Mouse (Mus musculus): ENCODE data around the gene Arrb1. TPM values are rescaled to one million over a fixed set of nuclear protein-coding genes. Genes with fewer than 3 reads are reported as not detected.
"Not testable (repeated sequence)": the region's sequence is repeated elsewhere in the genome, so short reads cannot be mapped to it uniquely, and the experiment has no call there.

Arrb1 gene
- total RNA-seq (2021) = 100 to 1,000 TPM; 193 to 197 TPM
- long read RNA-seq, experiment 1, full-length matches to known transcripts = 17 of 88 reads
- long read RNA-seq, experiment 1, partial matches to known transcripts = 5 of 88 reads
- long read RNA-seq, experiment 1, other reads (novel, unspliced or antisense) = 66 of 88 reads
- long read RNA-seq, experiment 2, full-length matches to known transcripts = 13 of 71 reads
- long read RNA-seq, experiment 2, partial matches to known transcripts = 0 of 71 reads
- long read RNA-seq, experiment 2, other reads (novel, unspliced or antisense) = 58 of 71 reads

- Histone ChIP-seq H3K27ac (peak within 1 kb of the TSS; percentile 98), H3K4me3 (peak within 1 kb of the TSS; percentile 54)
- intact Hi-C loops (cut with DNase I) = no loop called here
- DNase-seq (ENCODE audit: extremely low spot score in 1 of 2, low spot score in 2 of 2) = peak; percentile 83 to 88
- peak; percentile 62 for TF ChIP-seq CTCF (IDR thresholded peaks at IDR 0.05)
Observed at GRCm38 (mm10) chr7:99534901-99535735, at the start of gene Arrb1. Gene Arrb1, plus strand, starts transcription at chr7:99535466.

GRCm38 (mm10) chr7:99489708-99490107 is 45.6 kb upstream of the Arrb1 start:
- DNase-seq (ENCODE audit: extremely low spot score in 1 of 2, low spot score in 2 of 2) = no peak
- TF ChIP-seq CTCF (IDR thresholded peaks at IDR 0.05) = no peak
- intact Hi-C loops (cut with DNase I) = loop anchor here (10.0 kb wide), 1 partner anchor 365 kb away; the partner anchor contains the start of gene Xrra1
- Histone ChIP-seq H3K27ac (no peak overlapping the region), H3K4me3 (no peak overlapping the region)

GRCm38 (mm10) chr7:99499128-99499527 is 36.1 kb upstream of the Arrb1 start:
- no peak overlapping the region for H3K27ac ChIP-seq
- no peak for TF ChIP-seq CTCF (IDR thresholded peaks at IDR 0.05)
- H3K4me3 ChIP-seq = no peak overlapping the region
- no peak for DNase-seq (ENCODE audit: extremely low spot score in 1 of 2, low spot score in 2 of 2)
- intact Hi-C loops (cut with DNase I) = loop anchor here (5.0 kb wide), 3 partner anchors 208 to 378 kb away; no protein-coding TSS in a partner anchor

- peak; percentile 96 for TF ChIP-seq CTCF (IDR thresholded peaks at IDR 0.05)
- Histone ChIP-seq H3K4me3 (no peak overlapping the region), H3K27ac (no peak overlapping the region)
- peak; percentile 80 to 85 for DNase-seq (ENCODE audit: extremely low spot score in 1 of 2, low spot score in 2 of 2)
- intact Hi-C loops (cut with DNase I) = loop anchor here (1.0 kb wide), 2 partner anchors 56 to 90 kb away; no protein-coding TSS in a partner anchor
Observed at GRCm38 (mm10) chr7:99500201-99500600, 35.1 kb upstream of the Arrb1 start.

GRCm38 (mm10) chr7:99500655-99501054 is 34.6 kb upstream of the Arrb1 start:
- no peak for TF ChIP-seq CTCF (IDR thresholded peaks at IDR 0.05)
- intact Hi-C loops (cut with DNase I) = loop anchor here (1.0 kb wide), 2 partner anchors 56 to 90 kb away; no protein-coding TSS in a partner anchor
- DNase-seq (ENCODE audit: extremely low spot score in 1 of 2, low spot score in 2 of 2) = no peak
- no peak overlapping the region for H3K27ac ChIP-seq
- H3K4me3 ChIP-seq = no peak overlapping the region

- H3K27ac ChIP-seq = no peak overlapping the region
- TF ChIP-seq CTCF (IDR thresholded peaks at IDR 0.05) = no peak
- H3K4me3 ChIP-seq = no peak overlapping the region
- no peak for DNase-seq (ENCODE audit: extremely low spot score in 1 of 2, low spot score in 2 of 2)
- intact Hi-C loops (cut with DNase I) = no loop called here
Observed at GRCm38 (mm10) chr7:99501148-99501547, 34.1 kb upstream of the Arrb1 start.

GRCm38 (mm10) chr7:99504556-99504955 is 30.7 kb upstream of the Arrb1 start:
- DNase-seq (ENCODE audit: extremely low spot score in 1 of 2, low spot score in 2 of 2) = no peak
- Histone ChIP-seq H3K27ac (no peak overlapping the region), H3K4me3 (no peak overlapping the region)
- no peak for TF ChIP-seq CTCF (IDR thresholded peaks at IDR 0.05)
- intact Hi-C loops (cut with DNase I) = no loop called here

GRCm38 (mm10) chr7:99508187-99508586 is 27.1 kb upstream of the Arrb1 start:
- intact Hi-C loops (cut with DNase I) = not testable (repeated sequence)

GRCm38 (mm10) chr7:99510087-99510501 is 25.2 kb upstream of the Arrb1 start:
- peak; percentile 50 to 61 for DNase-seq (ENCODE audit: extremely low spot score in 1 of 2, low spot score in 2 of 2)
- no peak overlapping the region for H3K4me3 ChIP-seq
- H3K27ac ChIP-seq = peak overlapping the region; percentile 72
- TF ChIP-seq CTCF (IDR thresholded peaks at IDR 0.05) = no peak
- intact Hi-C loops (cut with DNase I) = loop anchor here (5.0 kb wide), 1 partner anchor 367 kb away; no protein-coding TSS in a partner anchor

More at GRCm38 (mm10) chr7:99508187-99508586, 27.1 kb upstream of the Arrb1 start:
- not testable (repeated sequence) for DNase-seq (ENCODE audit: extremely low spot score in 1 of 2, low spot score in 2 of 2); H3K27ac ChIP-seq; H3K4me3 ChIP-seq

- no peak overlapping the region for H3K27ac ChIP-seq
- intact Hi-C loops (cut with DNase I) = no loop called here
- no peak for DNase-seq (ENCODE audit: extremely low spot score in 1 of 2, low spot score in 2 of 2)
- TF ChIP-seq CTCF (IDR thresholded peaks at IDR 0.05) = no peak
- H3K4me3 ChIP-seq = no peak overlapping the region
Observed at GRCm38 (mm10) chr7:99516092-99516813, 19.0 kb upstream of the Arrb1 start.

GRCm38 (mm10) chr7:99516814-99517157 is 18.5 kb upstream of the Arrb1 start:
- Histone ChIP-seq H3K27ac (no peak overlapping the region), H3K4me3 (no peak overlapping the region)
- intact Hi-C loops (cut with DNase I) = no loop called here
- no peak for DNase-seq (ENCODE audit: extremely low spot score in 1 of 2, low spot score in 2 of 2)
- no peak for TF ChIP-seq CTCF (IDR thresholded peaks at IDR 0.05)

Measured in left cerebral cortex, adult 2 months (tissue).